Mouse (Mus musculus) bone marrow, adult 2 months (tissue): ENCODE measurements around the gene Fxyd5.

ENCODE experiments used
- CTCF ChIP-seq: fragments of 200-500 bp; IDR thresholded peaks from 2 replicates; pipeline ENCODE4 v1.5.1; 2011; ENCODE audit warnings: low read length, control low read depth; ENCODE audit not compliant: control insufficient read depth, insufficient read depth
- POLR2A ChIP-seq: fragments of 200-500 bp; IDR thresholded peaks from 2 replicates; pipeline ENCODE4 v1.6.1; 2011; ENCODE audit warnings: low read depth, mild to moderate bottlenecking, control low read depth, low read length, borderline replicate concordance; ENCODE audit not compliant: control insufficient read depth

- TF ChIP-seq CTCF (no peak), POLR2A (no peak)
Observed at GRCm38 (mm10) chr7:31012971-31013370, 29.3 kb downstream of the Fxyd5 start.
